Mouse (Mus musculus) embryonic fibroblast, embryonic 13.5 days (primary cell): ENCODE data around the gene Il17ra. TPM values are rescaled to one million over a fixed set of nuclear protein-coding genes. Genes with fewer than 3 reads are reported as not detected.
A peak's percentile ranks its signal among the peaks of the same experiment; 100 is the strongest.

ENCODE experiments used
- H3K27ac ChIP-seq: 2 replicates; pipeline ENCODE4 v1.5.1; 2012; ENCODE audit warnings: low read length, control low read depth, inconsistent platforms; ENCODE audit not compliant: insufficient read depth
- H3K4me1 ChIP-seq: 2 replicates; pipeline ENCODE4 v1.6.1; 2011; ENCODE audit warnings: low read length; ENCODE audit not compliant: control insufficient read depth, insufficient read depth
- H3K4me3 ChIP-seq: 2 replicates; pipeline ENCODE4 v1.5.1; 2011; ENCODE audit warnings: mild to moderate bottlenecking, control low read depth, low read length; ENCODE audit not compliant: insufficient read depth
- CTCF ChIP-seq: IDR thresholded peaks from 2 replicates; pipeline ENCODE4 v1.5.1; 2011; ENCODE audit warnings: mild to moderate bottlenecking, control low read depth, low read length, moderate library complexity, borderline replicate concordance; ENCODE audit not compliant: insufficient read depth
- POLR2A ChIP-seq: IDR thresholded peaks from 2 replicates; pipeline ENCODE4 v1.6.1; 2011; ENCODE audit warnings: low read depth, mild to moderate bottlenecking, control low read depth, low read length, moderate library complexity
- polyA plus RNA-seq: library from polyadenylated mRNA; stranded (reverse); fragments of >200 nt; gene quantifications from 2 replicates; pipeline ENCODE4 v1.2.4, GENCODE M21; 2011; ENCODE audit warnings: low read depth; ENCODE audit not compliant: missing spikeins, insufficient read length

The Il17ra gene
- polyA plus RNA-seq, 1 experiment: 13.3 TPM

GRCm38 (mm10) chr6:120457074-120457473 is 6.0 kb upstream of the Il17ra start:
- TF ChIP-seq POLR2A (no peak), CTCF (no peak)
- H3K27ac ChIP-seq: no peak overlapping the region
- peaks cover 5% of the 10 kb centered on the region; the same call in 1 of the 2 replicates for H3K4me1 ChIP-seq
- no peak overlapping the region for H3K4me3 ChIP-seq

- no peak overlapping the region for H3K4me3 ChIP-seq
- no peak overlapping the region for H3K27ac ChIP-seq
- peaks cover 5% of the 10 kb centered on the region; the same call in 1 of the 2 replicates for H3K4me1 ChIP-seq
- no peak for TF ChIP-seq POLR2A
Measured at GRCm38 (mm10) chr6:120457751-120458150, 5.3 kb upstream of the Il17ra start.

GRCm38 (mm10) chr6:120461217-120461616 is 1.8 kb upstream of the Il17ra start:
- no peak for TF ChIP-seq CTCF
- Histone ChIP-seq H3K27ac (no peak overlapping the region), H3K4me3 (no peak overlapping the region)

GRCm38 (mm10) chr6:120462251-120462650 is 796 bp upstream of the Il17ra start:
- no peak for TF ChIP-seq POLR2A
- TF ChIP-seq CTCF: no peak

More at GRCm38 (mm10) chr6:120461217-120461616, 1.8 kb upstream of the Il17ra start:
- peaks cover 3% of the 10 kb centered on the region; the same call in 1 of the 2 replicates for H3K4me1 ChIP-seq

GRCm38 (mm10) chr6:120463884-120464283 is 837 bp downstream of the Il17ra start:
- H3K4me1 ChIP-seq: peaks cover 3% of the 10 kb centered on the region; the same call in 1 of the 2 replicates
- peak overlapping the region; percentile 71 for H3K4me3 ChIP-seq
- TF ChIP-seq CTCF: no peak
- no peak for TF ChIP-seq POLR2A
- no peak overlapping the region for H3K27ac ChIP-seq

More at GRCm38 (mm10) chr6:120462251-120462650, 796 bp upstream of the Il17ra start:
- H3K4me1 ChIP-seq: peaks cover 3% of the 10 kb centered on the region; the same call in 1 of the 2 replicates
- H3K4me3 ChIP-seq: no peak overlapping the region
- H3K27ac ChIP-seq: no peak overlapping the region

- TF ChIP-seq POLR2A (no peak), CTCF (no peak)
- Histone ChIP-seq H3K27ac (no peak overlapping the region), H3K4me1 (peaks cover 3% of the 10 kb centered on the region; the same call in 1 of the 2 replicates), H3K4me3 (peak overlapping the region; percentile 71)
Measured at GRCm38 (mm10) chr6:120464406-120464939, 1.4 kb downstream of the Il17ra start.

GRCm38 (mm10) chr6:120465393-120465792 is 2.3 kb downstream of the Il17ra start:
- TF ChIP-seq POLR2A: no peak
- no peak for TF ChIP-seq CTCF
- H3K27ac ChIP-seq: no peak overlapping the region
- no peak overlapping the region for H3K4me3 ChIP-seq
- H3K4me1 ChIP-seq: peaks cover 11% of the 10 kb centered on the region

GRCm38 (mm10) chr6:120466609-120467329 is 3.7 kb downstream of the Il17ra start:
- Histone ChIP-seq H3K4me3 (no peak overlapping the region), H3K27ac (no peak overlapping the region), H3K4me1 (peaks cover 15% of the 10 kb centered on the region)
- TF ChIP-seq CTCF (no peak), POLR2A (no peak)

- no peak overlapping the region for H3K4me3 ChIP-seq
- peaks cover 15% of the 10 kb centered on the region for H3K4me1 ChIP-seq
- H3K27ac ChIP-seq: no peak overlapping the region
- TF ChIP-seq CTCF (no peak), POLR2A (no peak)
Measured at GRCm38 (mm10) chr6:120468259-120468658, 5.2 kb downstream of the Il17ra start.

DNA sequence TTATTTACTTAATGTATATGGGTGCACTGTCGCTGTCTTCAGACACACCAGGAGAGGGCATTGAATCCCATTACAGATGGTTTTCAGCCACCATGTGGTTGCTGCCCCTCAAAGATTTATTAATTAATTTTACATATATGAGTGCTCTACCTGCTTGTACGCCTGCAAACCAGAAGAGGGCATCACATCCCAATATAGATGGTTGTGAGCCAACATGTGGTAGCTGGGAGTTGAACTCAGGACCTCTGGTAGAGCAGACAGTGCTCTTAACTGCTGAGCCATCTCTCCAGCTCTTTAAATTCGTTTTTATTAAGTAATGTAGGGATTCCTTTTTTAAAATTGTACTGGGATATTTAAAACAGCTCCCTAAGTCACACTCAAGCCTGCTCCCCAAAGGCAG is 6.2 kb downstream of the Il17ra start:
- Histone ChIP-seq H3K4me3 (no peak overlapping the region), H3K27ac (no peak overlapping the region), H3K4me1 (peaks cover 15% of the 10 kb centered on the region)
- TF ChIP-seq POLR2A (no peak), CTCF (no peak)

GRCm38 (mm10) chr6:120469770-120470169 is 6.7 kb downstream of the Il17ra start:
- H3K27ac ChIP-seq: no peak overlapping the region
- H3K4me3 ChIP-seq: no peak overlapping the region
- peaks cover 12% of the 10 kb centered on the region for H3K4me1 ChIP-seq
- TF ChIP-seq POLR2A (no peak), CTCF (no peak)
